Mouse (Mus musculus): ENCODE data around the gene Hdac5. TPM values are rescaled to one million over a fixed set of nuclear protein-coding genes. Genes with fewer than 3 reads are reported as not detected.

Hdac5 gene
- polyA plus RNA-seq, 1 experiment from 2014 or later: 31.9 TPM

GRCm38 (mm10) chr11:102219994-102220346, 10.0 kb downstream of the Hdac5 start:
- Histone ChIP-seq H3K36me3 (ENCODE audit: control insufficient read depth, insufficient read depth, low read length) (peaks cover 2% of the 10 kb centered on the region; the same call in 1 of the 2 replicates), H3K9me3 (ENCODE audit: control insufficient read depth, low read length) (no peaks in the 10 kb centered on the region), H3K27ac (ENCODE audit: low read depth, low read length) (no peak overlapping the region), H3K4me3 (ENCODE audit: low read depth, low read length) (no peak overlapping the region), H3K4me1 (ENCODE audit: control insufficient read depth, insufficient read depth, low read length) (peaks cover 35% of the 10 kb centered on the region), H3K9ac (ENCODE audit: low read length) (no peak overlapping the region), H3K27me3 (ENCODE audit: control insufficient read depth, insufficient read depth, low read length) (no peaks in the 10 kb centered on the region), H3K4me2 (no peak overlapping the region)
- WGBS: 82% methylated on average over 4 of the region's 4 CpGs
- no peak for ATAC-seq (ENCODE audit: low FRiP score)
- DNase-seq (ENCODE audit: low spot score, missing footprints): no peak

- peak overlapping the region; percentile 67; the same call in 1 of the 2 replicates for H3K27ac ChIP-seq (ENCODE audit: low read depth, low read length)
- H3K36me3 ChIP-seq (ENCODE audit: control insufficient read depth, insufficient read depth, low read length): peaks cover 2% of the 10 kb centered on the region; the same call in 1 of the 2 replicates
- H3K4me2 ChIP-seq: peak overlapping the region; percentile 31
- ATAC-seq (ENCODE audit: low FRiP score): 0 out of 2 replicates have a peak, but pooled peaks have one; percentile 6
- DNase-seq (ENCODE audit: low spot score, missing footprints): no peak
- peaks cover 29% of the 10 kb centered on the region for H3K4me1 ChIP-seq (ENCODE audit: control insufficient read depth, insufficient read depth, low read length)
- peak overlapping the region; percentile 43 for H3K9ac ChIP-seq (ENCODE audit: low read length)
- H3K4me3 ChIP-seq (ENCODE audit: low read depth, low read length): no peak overlapping the region
- no peaks in the 10 kb centered on the region for H3K9me3 ChIP-seq (ENCODE audit: control insufficient read depth, low read length)
- 79% methylated on average over 14 of the region's 14 CpGs for WGBS
- H3K27me3 ChIP-seq (ENCODE audit: control insufficient read depth, insufficient read depth, low read length): no peaks in the 10 kb centered on the region
Observed at GRCm38 (mm10) chr11:102219247-102219993, 10.5 kb downstream of the Hdac5 start.

GRCm38 (mm10) chr11:102218783-102219182, 11.2 kb downstream of the Hdac5 start:
- ATAC-seq (ENCODE audit: low FRiP score) (peak; percentile 83), DNase-seq (ENCODE audit: low spot score, missing footprints) (peak; percentile 90)
- Histone ChIP-seq H3K9ac (ENCODE audit: low read length) (peak overlapping the region; percentile 43), H3K27ac (ENCODE audit: low read depth, low read length) (peak overlapping the region; percentile 67), H3K4me2 (peak overlapping the region; percentile 31), H3K4me3 (ENCODE audit: low read depth, low read length) (no peak overlapping the region), H3K36me3 (ENCODE audit: control insufficient read depth, insufficient read depth, low read length) (peaks cover 2% of the 10 kb centered on the region; the same call in 1 of the 2 replicates), H3K27me3 (ENCODE audit: control insufficient read depth, insufficient read depth, low read length) (no peaks in the 10 kb centered on the region), H3K4me1 (ENCODE audit: control insufficient read depth, insufficient read depth, low read length) (peaks cover 29% of the 10 kb centered on the region), H3K9me3 (ENCODE audit: control insufficient read depth, low read length) (no peaks in the 10 kb centered on the region)
- WGBS: 0% methylated on average over 10 of the region's 10 CpGs

GRCm38 (mm10) chr11:102217876-102218430, 12.0 kb downstream of the Hdac5 start:
- Histone ChIP-seq H3K9me3 (ENCODE audit: control insufficient read depth, low read length) (no peaks in the 10 kb centered on the region), H3K4me2 (peak overlapping the region; percentile 31; the same call in 1 of the 2 replicates), H3K9ac (ENCODE audit: low read length) (0 out of 2 replicates have a peak overlapping the region, but pooled peaks have one; percentile 27), H3K27me3 (ENCODE audit: control insufficient read depth, insufficient read depth, low read length) (no peaks in the 10 kb centered on the region), H3K36me3 (ENCODE audit: control insufficient read depth, insufficient read depth, low read length) (peaks cover 2% of the 10 kb centered on the region; the same call in 1 of the 2 replicates), H3K27ac (ENCODE audit: low read depth, low read length) (no peak overlapping the region; the same call in 1 of the 2 replicates), H3K4me3 (ENCODE audit: low read depth, low read length) (no peak overlapping the region), H3K4me1 (ENCODE audit: control insufficient read depth, insufficient read depth, low read length) (peaks cover 29% of the 10 kb centered on the region)
- ATAC-seq (ENCODE audit: low FRiP score) (no peak), DNase-seq (ENCODE audit: low spot score, missing footprints) (no peak)
- 84% methylated on average over 7 of the region's 7 CpGs for WGBS

- Histone ChIP-seq H3K27me3 (ENCODE audit: control insufficient read depth, insufficient read depth, low read length) (no peaks in the 10 kb centered on the region), H3K9ac (ENCODE audit: low read length) (no peak overlapping the region), H3K9me3 (ENCODE audit: control insufficient read depth, low read length) (no peaks in the 10 kb centered on the region), H3K4me2 (no peak overlapping the region), H3K27ac (ENCODE audit: low read depth, low read length) (no peak overlapping the region), H3K36me3 (ENCODE audit: control insufficient read depth, insufficient read depth, low read length) (peaks cover 2% of the 10 kb centered on the region; the same call in 1 of the 2 replicates), H3K4me1 (ENCODE audit: control insufficient read depth, insufficient read depth, low read length) (peaks cover 29% of the 10 kb centered on the region), H3K4me3 (ENCODE audit: low read depth, low read length) (no peak overlapping the region)
- no peak for DNase-seq (ENCODE audit: low spot score, missing footprints)
- WGBS: 77% methylated on average over 6 of the region's 6 CpGs
- no peak for ATAC-seq (ENCODE audit: low FRiP score)
Observed at GRCm38 (mm10) chr11:102217396-102217795, 12.6 kb downstream of the Hdac5 start.

GRCm38 (mm10) chr11:102216886-102217240, 13.1 kb downstream of the Hdac5 start:
- Histone ChIP-seq H3K27me3 (ENCODE audit: control insufficient read depth, insufficient read depth, low read length) (no peaks in the 10 kb centered on the region), H3K9ac (ENCODE audit: low read length) (no peak overlapping the region), H3K4me3 (ENCODE audit: low read depth, low read length) (no peak overlapping the region), H3K4me1 (ENCODE audit: control insufficient read depth, insufficient read depth, low read length) (peaks cover 29% of the 10 kb centered on the region), H3K9me3 (ENCODE audit: control insufficient read depth, low read length) (no peaks in the 10 kb centered on the region), H3K4me2 (no peak overlapping the region), H3K36me3 (ENCODE audit: control insufficient read depth, insufficient read depth, low read length) (peaks cover 2% of the 10 kb centered on the region; the same call in 1 of the 2 replicates), H3K27ac (ENCODE audit: low read depth, low read length) (no peak overlapping the region)
- DNase-seq (ENCODE audit: low spot score, missing footprints): no peak
- ATAC-seq (ENCODE audit: low FRiP score): no peak
- WGBS: 55% methylated on average over 5 of the region's 5 CpGs

- H3K4me2 ChIP-seq: no peak overlapping the region
- peaks cover 29% of the 10 kb centered on the region for H3K4me1 ChIP-seq (ENCODE audit: control insufficient read depth, insufficient read depth, low read length)
- H3K9ac ChIP-seq (ENCODE audit: low read length): no peak overlapping the region
Observed at GRCm38 (mm10) chr11:102216056-102216885, 13.7 kb downstream of the Hdac5 start.

GRCm38 (mm10) chr11:102215511-102215910, 14.5 kb downstream of the Hdac5 start:
- ATAC-seq (ENCODE audit: low FRiP score) (no peak), DNase-seq (ENCODE audit: low spot score, missing footprints) (no peak)
- 82% methylated on average over 11 of the region's 11 CpGs for WGBS
- no peaks in the 10 kb centered on the region for H3K27me3 ChIP-seq (ENCODE audit: control insufficient read depth, insufficient read depth, low read length)
- peaks cover 2% of the 10 kb centered on the region; the same call in 1 of the 2 replicates for H3K36me3 ChIP-seq (ENCODE audit: control insufficient read depth, insufficient read depth, low read length)
- peaks cover 29% of the 10 kb centered on the region for H3K4me1 ChIP-seq (ENCODE audit: control insufficient read depth, insufficient read depth, low read length)
- no peak overlapping the region for H3K9ac ChIP-seq (ENCODE audit: low read length)
- H3K9me3 ChIP-seq (ENCODE audit: control insufficient read depth, low read length): no peaks in the 10 kb centered on the region
- H3K4me2 ChIP-seq: no peak overlapping the region
- no peak overlapping the region for H3K4me3 ChIP-seq (ENCODE audit: low read depth, low read length)
- H3K27ac ChIP-seq (ENCODE audit: low read depth, low read length): no peak overlapping the region

More at GRCm38 (mm10) chr11:102216056-102216885, 13.7 kb downstream of the Hdac5 start:
- Histone ChIP-seq H3K27me3 (ENCODE audit: control insufficient read depth, insufficient read depth, low read length) (no peaks in the 10 kb centered on the region), H3K9me3 (ENCODE audit: control insufficient read depth, low read length) (no peaks in the 10 kb centered on the region), H3K36me3 (ENCODE audit: control insufficient read depth, insufficient read depth, low read length) (peaks cover 2% of the 10 kb centered on the region; the same call in 1 of the 2 replicates), H3K27ac (ENCODE audit: low read depth, low read length) (no peak overlapping the region), H3K4me3 (ENCODE audit: low read depth, low read length) (no peak overlapping the region)
- 50% methylated on average over 12 of the region's 12 CpGs for WGBS
- ATAC-seq (ENCODE audit: low FRiP score) (no peak), DNase-seq (ENCODE audit: low spot score, missing footprints) (no peak)
